Mouse (Mus musculus): Measurements from ENCODE around the gene Alkbh3.

Gene Alkbh3

GRCm38 (mm10) chr2:94010335-94011291, at the start of gene Alkbh3:
Gene Alkbh3 (minus strand): TSS chr2:94010807.
- peak; percentile 95 for DNase-seq

GRCm38 (mm10) chr2:94059459-94059858, 48.9 kb upstream of the Alkbh3 start:
- peak; percentile 38 for DNase-seq

DNA sequence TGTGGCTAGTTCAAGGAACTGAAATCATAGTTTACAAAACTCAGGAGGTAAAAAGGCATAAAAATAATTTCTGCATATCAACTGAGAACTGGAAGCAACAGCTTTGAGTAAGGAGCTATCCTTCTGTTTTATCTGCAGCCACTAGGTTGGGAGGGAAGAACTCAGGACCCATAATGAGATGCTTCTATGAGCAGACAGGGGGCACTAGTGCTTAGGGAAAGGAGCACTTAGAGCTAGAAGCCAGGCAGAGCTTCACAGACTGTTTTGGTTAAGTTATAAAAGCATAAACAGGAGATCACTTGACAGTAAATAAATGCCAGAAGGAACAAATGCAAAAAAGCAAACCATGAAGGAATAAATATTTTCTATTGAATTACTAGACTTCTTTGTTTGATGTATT, 44.2 kb upstream of the Alkbh3 start:
- peak; percentile 65 for DNase-seq

GRCm38 (mm10) chr2:94051952-94052351, 41.3 kb upstream of the Alkbh3 start:
- DNase-seq = no peak

DNA sequence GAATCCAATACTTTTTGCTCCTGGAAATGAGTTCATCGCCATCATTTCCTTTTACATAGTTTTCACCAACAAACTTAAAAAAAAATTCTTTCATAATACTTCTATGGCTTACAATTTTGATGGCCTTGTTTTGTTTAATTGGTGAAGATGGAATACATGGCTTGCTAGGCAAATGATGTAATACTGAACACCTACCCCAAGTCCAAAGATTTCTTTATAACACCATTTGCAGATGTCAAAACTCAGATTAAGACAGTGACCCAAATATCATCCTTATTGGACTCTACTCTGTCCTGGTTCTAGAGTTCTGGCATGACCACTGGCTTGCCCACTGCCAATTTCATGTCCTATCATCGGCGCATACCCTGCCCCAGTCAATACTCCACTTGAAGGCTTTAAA, 40.3 kb upstream of the Alkbh3 start:
- no peak for DNase-seq

- DNase-seq = no peak
Observed at GRCm38 (mm10) chr2:94049471-94050176, 39.0 kb upstream of the Alkbh3 start.

DNA sequence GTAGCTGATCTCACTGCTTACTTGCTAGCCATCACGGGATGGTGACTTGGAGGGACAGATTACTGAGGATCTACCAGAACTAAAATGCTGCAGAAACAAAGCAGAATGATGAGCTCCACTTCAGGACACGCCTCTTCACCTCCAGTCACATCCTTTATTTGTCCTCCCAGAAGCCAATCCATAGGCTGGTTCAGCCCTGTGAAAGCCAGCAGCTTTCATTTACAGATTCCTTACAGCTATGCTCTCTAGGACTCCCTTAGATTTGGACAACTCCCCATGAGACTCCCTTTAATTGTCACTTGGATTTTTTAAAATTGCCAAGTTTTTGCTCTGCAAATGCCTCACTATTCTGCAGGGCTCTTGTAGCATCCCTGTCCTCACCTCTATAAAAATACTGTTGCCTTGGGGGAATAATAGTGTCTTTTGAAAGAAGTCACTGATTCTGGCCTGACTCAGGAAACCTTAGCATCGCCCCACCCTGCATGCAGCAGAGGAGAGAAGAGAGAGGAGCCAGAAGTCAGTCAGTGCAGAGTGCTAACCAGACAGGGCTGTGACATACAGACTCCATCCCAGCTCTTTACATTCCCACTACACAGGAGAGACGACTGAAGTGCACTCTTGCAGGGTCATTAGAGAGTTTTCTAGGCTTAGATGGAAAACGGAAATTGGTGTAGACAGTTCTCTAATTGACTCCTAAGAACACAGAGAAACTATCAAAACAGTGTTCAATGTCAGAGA, 38.3 kb upstream of the Alkbh3 start:
- no peak for DNase-seq

GRCm38 (mm10) chr2:94048271-94048670, 37.7 kb upstream of the Alkbh3 start:
- DNase-seq = no peak

- no peak for DNase-seq
Observed at GRCm38 (mm10) chr2:94045411-94046090, 34.9 kb upstream of the Alkbh3 start.

DNA sequence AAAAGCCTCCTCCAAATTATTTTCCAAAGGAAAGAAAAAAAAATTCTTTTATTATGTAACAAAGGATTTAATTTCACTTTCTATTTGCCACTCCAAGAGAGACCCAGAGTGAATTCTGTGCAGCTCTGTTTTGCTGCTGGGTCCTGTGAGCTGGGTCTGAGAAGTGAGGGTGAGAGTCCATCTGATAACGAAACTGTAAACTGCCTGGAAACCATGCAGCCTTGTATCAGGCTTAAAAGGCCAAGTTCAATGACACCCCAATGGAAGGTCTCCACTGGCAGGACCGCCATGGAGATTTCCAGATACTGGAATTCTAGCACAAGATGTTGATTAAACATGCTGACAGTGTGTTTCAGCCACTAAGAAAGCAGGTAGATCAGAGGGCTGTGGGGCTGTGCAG, 33.6 kb upstream of the Alkbh3 start:
- no peak for DNase-seq

- peak; percentile 18 for DNase-seq
Observed at GRCm38 (mm10) chr2:94043662-94044061, 33.1 kb upstream of the Alkbh3 start.

- DNase-seq = no peak
Observed at GRCm38 (mm10) chr2:94042461-94042860, 31.9 kb upstream of the Alkbh3 start.

DNA sequence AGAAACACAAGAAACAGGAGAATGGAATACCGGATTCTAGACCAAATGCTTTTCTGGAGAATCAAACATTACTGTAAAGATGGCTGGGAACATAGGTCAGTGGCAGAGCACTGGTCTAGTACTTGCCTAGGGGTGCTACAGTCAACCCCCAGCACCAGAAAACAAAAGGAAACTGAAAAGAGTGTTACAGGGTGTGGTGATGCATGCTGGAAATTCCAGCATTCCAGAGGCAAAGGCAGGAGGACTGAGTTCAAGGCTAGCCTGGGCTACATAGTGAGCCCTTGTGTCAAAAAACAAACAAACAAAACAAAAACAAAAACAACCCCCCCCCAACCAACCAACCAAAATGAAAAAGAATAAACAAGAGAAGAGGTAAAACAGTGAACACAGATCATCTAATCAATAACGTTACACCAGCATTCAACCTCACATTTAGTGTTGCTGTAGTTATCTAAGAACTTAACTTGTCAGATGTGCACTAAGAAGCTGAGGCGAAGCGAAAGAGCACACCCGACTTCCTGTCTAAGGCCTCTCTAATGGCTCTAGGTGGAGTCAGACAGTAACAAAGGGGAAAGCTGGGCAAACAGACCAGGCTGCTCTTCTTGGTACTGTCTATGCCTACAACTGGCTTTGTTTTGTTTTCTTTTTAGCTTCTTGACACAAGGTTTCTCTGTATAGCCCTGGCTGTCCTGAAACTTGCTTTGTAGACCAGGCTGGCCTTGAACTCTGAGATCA, 30.0 kb upstream of the Alkbh3 start:
- DNase-seq = no peak

DNA sequence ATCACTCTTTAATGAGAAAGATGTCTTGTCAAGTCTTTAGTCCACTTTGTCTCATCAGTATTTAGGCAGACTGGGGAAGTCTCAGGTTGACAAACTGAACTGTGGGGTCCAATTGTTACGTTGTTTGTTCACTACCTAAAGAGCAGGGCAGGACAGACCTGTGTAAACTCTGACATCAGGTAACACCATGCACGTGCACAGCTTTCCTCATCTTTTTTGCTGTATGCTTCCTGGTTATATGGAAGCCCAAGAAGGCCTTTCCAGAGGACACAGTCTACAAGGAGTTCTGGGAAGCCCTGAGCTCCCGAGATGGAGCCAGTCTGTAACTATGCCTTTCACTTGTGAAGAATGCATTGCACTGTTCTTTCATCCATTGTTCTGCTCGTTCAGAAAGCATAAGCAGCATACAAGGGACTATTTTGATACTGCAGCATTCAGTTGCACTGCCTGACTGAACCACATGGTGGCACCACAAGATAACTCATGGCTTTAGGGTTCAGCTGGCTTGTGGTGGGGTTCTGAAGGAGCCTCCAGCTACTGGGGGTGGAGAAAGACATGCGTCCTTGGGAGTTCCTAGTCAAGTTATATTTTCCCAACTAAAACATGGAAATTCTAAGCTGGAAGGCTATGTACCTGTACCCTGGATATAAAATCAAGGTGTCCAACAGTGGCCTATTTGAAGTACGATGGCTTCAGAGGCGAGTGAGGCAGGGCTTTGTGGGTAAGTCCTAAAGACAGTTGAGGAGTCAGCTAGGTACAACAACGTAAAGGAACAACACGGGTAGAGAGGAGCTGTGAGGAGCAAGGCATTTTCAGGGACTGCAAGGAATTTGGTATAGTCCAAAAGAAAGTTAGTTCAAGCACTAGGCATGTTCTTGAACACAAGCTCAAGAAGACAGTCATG, 25.1 kb upstream of the Alkbh3 start:
- peak; percentile 77 for DNase-seq

GRCm38 (mm10) chr2:94030602-94031001, 20.0 kb upstream of the Alkbh3 start:
- DNase-seq = no peak

- DNase-seq = no peak
Observed at GRCm38 (mm10) chr2:94024637-94025036, 14.0 kb upstream of the Alkbh3 start.

DNA sequence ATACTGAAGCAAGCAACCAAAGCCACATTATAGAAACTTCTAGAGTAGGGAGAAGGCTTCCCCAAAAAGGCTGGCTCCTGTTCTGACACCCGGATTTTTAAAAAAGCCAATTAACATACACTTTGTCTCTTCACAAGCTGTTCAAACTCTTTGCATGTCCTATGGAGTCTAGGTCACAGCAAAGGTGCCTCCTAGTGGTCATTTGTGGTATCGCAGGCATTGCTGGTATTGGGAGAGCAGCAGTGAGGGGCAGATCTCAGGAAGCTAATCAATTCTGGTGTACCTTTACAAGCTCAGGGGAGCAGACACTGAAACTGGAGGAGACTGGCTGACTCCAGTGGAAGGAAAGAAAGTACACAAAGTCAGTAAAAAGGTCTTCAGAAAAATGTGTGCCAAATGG, 8.3 kb downstream of the Alkbh3 start:
- peak; percentile 91 for DNase-seq

- DNase-seq = no peak
Observed at GRCm38 (mm10) chr2:94001918-94002317, 8.7 kb downstream of the Alkbh3 start.

DNA sequence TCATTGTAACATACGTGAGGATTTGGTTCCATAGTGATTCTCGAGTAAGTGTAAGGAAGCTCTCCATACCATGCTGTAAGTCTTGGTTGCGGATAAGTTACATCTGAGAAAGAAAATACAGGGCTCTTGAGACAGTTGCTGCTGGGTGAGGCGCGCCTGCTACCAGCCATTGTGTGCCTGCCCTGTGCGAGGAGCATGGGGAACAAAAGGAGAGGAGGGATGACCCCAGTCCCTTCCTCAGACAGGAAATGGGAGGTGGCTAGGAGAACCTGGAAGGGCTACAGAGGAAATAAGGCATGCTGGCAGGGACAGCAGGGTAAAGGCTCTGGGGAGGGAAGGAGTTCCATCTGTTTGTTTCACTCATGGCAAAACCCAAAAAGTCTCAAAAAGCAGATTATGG, 9.2 kb downstream of the Alkbh3 start:
- peak; percentile 63 for DNase-seq

GRCm38 (mm10) chr2:93996254-93996653, 14.4 kb downstream of the Alkbh3 start, which contains the start of gene Gm27027:
Gene Gm27027 (minus strand): TSS chr2:93996354.
- DNase-seq = no peak

- DNase-seq = no peak
Observed at GRCm38 (mm10) chr2:93992810-93993209, 17.8 kb downstream of the Alkbh3 start.

Measured in lung, postnatal 10 days (tissue).